Mouse (Mus musculus) megakaryocyte progenitor cell, adult 5-6 weeks (primary cell): ENCODE data around the gene Iqck. TPM values are rescaled to one million over a fixed set of nuclear protein-coding genes. Genes with fewer than 3 reads are reported as not detected.

ENCODE experiments used
- ATAC-seq: replicated peaks from 2 replicates; pipeline ENCODE4 v1.8.0; 2016; ENCODE audit warnings: mild to moderate bottlenecking, moderate TSS enrichment, inconsistent platforms; ENCODE audit not compliant: poor library complexity
- total RNA-seq, 2 experiments: library from RNA; stranded (forward) in 1 of 2; stranded (reverse) in 1 of 2; fragments of 157-497, 149-512 nt in 1 of 2; fragments of 200-1000 nt in 1 of 2; gene quantifications; 2 replicates each; pipeline versions ENCODE4 v1.2.3 to v1.2.4; 2015 to 2017

Iqck gene
- total RNA-seq, 2 experiments from 2014 or later = 0.07 to 1.2 TPM

GRCm38 (mm10) chr7:118947241-118947640, 91.7 kb downstream of the Iqck start:
- no peak for ATAC-seq

- ATAC-seq = peak; percentile 52; the same call in 1 of the 2 replicates
Measured at GRCm38 (mm10) chr7:118948677-118949282, 93.2 kb downstream of the Iqck start.

- ATAC-seq = no peak
Measured at GRCm38 (mm10) chr7:118949749-118950148, 94.2 kb downstream of the Iqck start.

- no peak for ATAC-seq
Measured at GRCm38 (mm10) chr7:118953626-118954282, 98.2 kb downstream of the Iqck start.

- no peak for ATAC-seq
Measured at GRCm38 (mm10) chr7:118954968-118955367, 99.4 kb downstream of the Iqck start.

- ATAC-seq = no peak
Measured at GRCm38 (mm10) chr7:118956616-118957246, 101.2 kb downstream of the Iqck start.

- ATAC-seq = no peak
Measured at GRCm38 (mm10) chr7:118959209-118959608, 103.7 kb downstream of the Iqck start.

GRCm38 (mm10) chr7:118964777-118965176, 109.2 kb downstream of the Iqck start:
- no peak for ATAC-seq

- no peak for ATAC-seq
Measured at GRCm38 (mm10) chr7:118965198-118965597, 109.6 kb downstream of the Iqck start.

GRCm38 (mm10) chr7:118968870-118969269, 113.3 kb downstream of the Iqck start:
- no peak for ATAC-seq

- ATAC-seq = no peak
Measured at GRCm38 (mm10) chr7:118971499-118971898, 115.9 kb downstream of the Iqck start.

GRCm38 (mm10) chr7:118972306-118972705, 116.8 kb downstream of the Iqck start:
- ATAC-seq = no peak

GRCm38 (mm10) chr7:118973377-118973776, 117.8 kb downstream of the Iqck start:
- no peak for ATAC-seq

GRCm38 (mm10) chr7:118975837-118976236, 120.3 kb downstream of the Iqck start:
- no peak for ATAC-seq

- peak; percentile 62 for ATAC-seq
Measured at GRCm38 (mm10) chr7:118976414-118977166, 121.0 kb downstream of the Iqck start.

GRCm38 (mm10) chr7:118977167-118977543, 121.6 kb downstream of the Iqck start:
- ATAC-seq = no peak

GRCm38 (mm10) chr7:118979121-118979520, 123.6 kb downstream of the Iqck start:
- ATAC-seq = no peak

- no peak for ATAC-seq
Measured at GRCm38 (mm10) chr7:118979708-118980107, 124.2 kb downstream of the Iqck start.

- no peak for ATAC-seq
Measured at GRCm38 (mm10) chr7:118981346-118981745, 125.8 kb downstream of the Iqck start.

GRCm38 (mm10) chr7:118981831-118982230, 126.3 kb downstream of the Iqck start:
- ATAC-seq = no peak

GRCm38 (mm10) chr7:118982586-118982985, 127.0 kb downstream of the Iqck start:
- ATAC-seq = 0 out of 2 replicates have a peak, but pooled peaks have one; percentile 5
